Mouse (Mus musculus) E14TG2a.4 (cell line): ENCODE measurements around the gene Acrbp.
A peak's percentile ranks its signal among the peaks of the same experiment; 100 is the strongest.

Experiments used
- H3K27me3 ChIP-seq: 2 replicates; pipeline ENCODE4 v1.6.1; 2014; ENCODE audit warnings: low read length, control low read depth; ENCODE audit not compliant: insufficient read depth
- H3K36me3 ChIP-seq: 2 replicates; pipeline ENCODE4 v1.6.1; 2014; ENCODE audit warnings: low read length, control low read depth; ENCODE audit not compliant: insufficient read depth
- H3K4me1 ChIP-seq: replicated peaks from 2 replicates; pipeline ENCODE4 v1.6.1; 2014; ENCODE audit warnings: low read depth, low read length, control low read depth
- H3K4me3 ChIP-seq: replicated peaks from 2 replicates; pipeline ENCODE4 v1.5.1; 2014; ENCODE audit warnings: mild to moderate bottlenecking, low read length
- H3K9me3 ChIP-seq: 2 replicates; pipeline ENCODE4 v1.6.1; 2014; ENCODE audit warnings: low read length, control low read depth
- CTCF ChIP-seq: conservative IDR thresholded peaks from 2 replicates; pipeline ENCODE4 v1.5.1; 2014; ENCODE audit warnings: low read length
- NANOG ChIP-seq: IDR thresholded peaks from 2 replicates; pipeline ENCODE4 v1.6.1; 2014; ENCODE audit warnings: borderline replicate concordance, low read length, mixed read lengths
- POU5F1 ChIP-seq: IDR thresholded peaks from 2 replicates; pipeline ENCODE4 v1.6.1; 2014; ENCODE audit warnings: low read length, borderline replicate concordance

Gene Acrbp

GRCm38 (mm10) chr6:125099421-125099971, 50.0 kb downstream of the Acrbp start:
- Histone ChIP-seq H3K4me3 (peak overlapping the region; percentile 46), H3K27me3 (no peaks in the 10 kb centered on the region), H3K36me3 (peaks cover 75% of the 10 kb centered on the region), H3K4me1 (peaks cover 61% of the 10 kb centered on the region), H3K9me3 (no peaks in the 10 kb centered on the region)
- no peak for TF ChIP-seq NANOG
- no peak for TF ChIP-seq CTCF
- no peak for TF ChIP-seq POU5F1

GRCm38 (mm10) chr6:125101444-125101843, 52.0 kb downstream of the Acrbp start:
- no peak for TF ChIP-seq CTCF
- TF ChIP-seq POU5F1 = no peak
- no peak for TF ChIP-seq NANOG
- H3K9me3 ChIP-seq = no peaks in the 10 kb centered on the region
- H3K4me3 ChIP-seq = peak overlapping the region; percentile 6; the same call in 1 of the 2 replicates
- peaks cover 94% of the 10 kb centered on the region for H3K36me3 ChIP-seq
- H3K27me3 ChIP-seq = no peaks in the 10 kb centered on the region
- H3K4me1 ChIP-seq = peaks cover 54% of the 10 kb centered on the region

- Histone ChIP-seq H3K9me3 (no peaks in the 10 kb centered on the region), H3K27me3 (no peaks in the 10 kb centered on the region), H3K4me3 (no peak overlapping the region), H3K36me3 (peaks cover 100% of the 10 kb centered on the region), H3K4me1 (peaks cover 41% of the 10 kb centered on the region)
- no peak for TF ChIP-seq NANOG
- TF ChIP-seq POU5F1 = no peak
- no peak for TF ChIP-seq CTCF
Observed at GRCm38 (mm10) chr6:125104223-125104622, 54.7 kb downstream of the Acrbp start.

- TF ChIP-seq NANOG (no peak), CTCF (peak; percentile 77), POU5F1 (no peak)
- peaks cover 13% of the 10 kb centered on the region for H3K4me1 ChIP-seq
- H3K27me3 ChIP-seq = no peaks in the 10 kb centered on the region
- H3K36me3 ChIP-seq = peaks cover 100% of the 10 kb centered on the region
- no peaks in the 10 kb centered on the region for H3K9me3 ChIP-seq
- H3K4me3 ChIP-seq = no peak overlapping the region
Observed at GRCm38 (mm10) chr6:125107705-125108104, 58.2 kb downstream of the Acrbp start.

GRCm38 (mm10) chr6:125109371-125109770, 59.9 kb downstream of the Acrbp start:
- Histone ChIP-seq H3K9me3 (no peaks in the 10 kb centered on the region), H3K4me1 (peaks cover 13% of the 10 kb centered on the region), H3K27me3 (no peaks in the 10 kb centered on the region), H3K36me3 (peaks cover 100% of the 10 kb centered on the region), H3K4me3 (no peak overlapping the region)
- TF ChIP-seq POU5F1 = no peak
- TF ChIP-seq NANOG = no peak
- no peak for TF ChIP-seq CTCF

GRCm38 (mm10) chr6:125110927-125111326, 61.4 kb downstream of the Acrbp start:
- H3K4me3 ChIP-seq = no peak overlapping the region
- peaks cover 100% of the 10 kb centered on the region for H3K36me3 ChIP-seq
- TF ChIP-seq NANOG (no peak), CTCF (peak; percentile 52)
- H3K9me3 ChIP-seq = no peaks in the 10 kb centered on the region
- no peaks in the 10 kb centered on the region for H3K27me3 ChIP-seq
- peaks cover 13% of the 10 kb centered on the region for H3K4me1 ChIP-seq

GRCm38 (mm10) chr6:125112553-125112952, 63.1 kb downstream of the Acrbp start:
- Histone ChIP-seq H3K4me1 (peaks cover 13% of the 10 kb centered on the region), H3K4me3 (no peak overlapping the region), H3K27me3 (no peaks in the 10 kb centered on the region), H3K36me3 (peaks cover 100% of the 10 kb centered on the region), H3K9me3 (no peaks in the 10 kb centered on the region)
- no peak for TF ChIP-seq POU5F1
- no peak for TF ChIP-seq CTCF
- no peak for TF ChIP-seq NANOG
